Mouse (Mus musculus) embryonic facial prominence, embryonic 12.5 days (tissue): ENCODE measurements at regions not wholly inside any gene's neighbourhood (a gene's known extent, or its start where the extent isn't known, plus 50 kb on each side); places are given as distances from the start of the nearest gene placed in this dataset.

Source experiments
- ATAC-seq: fragments of 200-750 bp; cut with Nextera tagmentation; 2 replicates; pipeline ENCODE4 v1.8.0; 2017; ENCODE audit not compliant: insufficient number of reproducible peaks, insufficient read depth, low FRiP score, low TSS enrichment
- H3K27ac ChIP-seq: fragments of 300-500 bp; sonication (generic); 2 replicates; pipeline ENCODE4 v1.5.1; 2016; ENCODE audit warnings: mild to moderate bottlenecking
- H3K27me3 ChIP-seq: fragments of 300-500 bp; sonication (generic); 2 replicates; pipeline ENCODE4 v1.6.1; 2016; ENCODE audit warnings: mild to moderate bottlenecking, moderate library complexity
- H3K36me3 ChIP-seq: fragments of 300-500 bp; sonication (generic); 2 replicates; pipeline ENCODE4 v1.6.1; 2016; ENCODE audit warnings: mild to moderate bottlenecking
- H3K4me1 ChIP-seq: fragments of 300-500 bp; sonication (generic); 2 replicates; pipeline ENCODE4 v1.6.1; 2016
- H3K4me2 ChIP-seq: fragments of 300-500 bp; sonication (generic); replicated peaks from 2 replicates; pipeline ENCODE4 v1.6.1; 2016; ENCODE audit warnings: mild to moderate bottlenecking, moderate library complexity
- H3K4me3 ChIP-seq: fragments of 300-500 bp; sonication (generic); 2 replicates; pipeline ENCODE4 v1.5.1; 2016; ENCODE audit warnings: mild to moderate bottlenecking
- H3K9ac ChIP-seq: fragments of 300-500 bp; sonication (generic); 2 replicates; pipeline ENCODE4 v1.6.1; 2016; ENCODE audit warnings: mild to moderate bottlenecking, moderate library complexity
- H3K9me3 ChIP-seq: fragments of 300-500 bp; sonication (generic); 2 replicates; pipeline ENCODE4 v1.6.1; 2016; ENCODE audit warnings: mild to moderate bottlenecking, moderate library complexity
- WGBS: fragments of 180-500 bp; shearing (Covaris S2); methylation state at CpG from one replicate; pipeline ENCODE4 v1.1.7; 2016; 5-methylcytosine and 5-hydroxymethylcytosine counted together

GRCm38 (mm10) chr15:51206050-51206449 lies 2678.7 kb upstream of the Gm7489 start:
- H3K4me3 ChIP-seq, result no peak overlapping the region
- no peaks in the 10 kb centered on the region for H3K4me1 ChIP-seq
- no peak overlapping the region for H3K4me2 ChIP-seq
- 62% methylated on average over 3 of the region's 3 CpGs for WGBS
- no peaks in the 10 kb centered on the region for H3K36me3 ChIP-seq
- no peaks in the 10 kb centered on the region for H3K27me3 ChIP-seq
- ATAC-seq, result no peak
- H3K9ac ChIP-seq, result no peak overlapping the region
- H3K27ac ChIP-seq, result no peak overlapping the region
- no peaks in the 10 kb centered on the region for H3K9me3 ChIP-seq

- H3K4me2 ChIP-seq, result no peak overlapping the region
- no peaks in the 10 kb centered on the region for H3K27me3 ChIP-seq
- no peak for ATAC-seq
- no peak overlapping the region for H3K27ac ChIP-seq
- H3K36me3 ChIP-seq, result no peaks in the 10 kb centered on the region
- no peak overlapping the region for H3K4me3 ChIP-seq
- no peaks in the 10 kb centered on the region for H3K4me1 ChIP-seq
- no peaks in the 10 kb centered on the region for H3K9me3 ChIP-seq
- 86% methylated on average over 2 of the region's 2 CpGs for WGBS
- H3K9ac ChIP-seq, result no peak overlapping the region
Observed at GRCm38 (mm10) chr15:51206773-51207172, 2677.9 kb upstream of the Gm7489 start.

GRCm38 (mm10) chr15:51234873-51235272 lies 2649.8 kb upstream of the Gm7489 start:
- no peak for ATAC-seq
- H3K4me2 ChIP-seq, result no peak overlapping the region
- no peak overlapping the region for H3K9ac ChIP-seq
- no peaks in the 10 kb centered on the region for H3K27me3 ChIP-seq
- no peak overlapping the region for H3K4me3 ChIP-seq
- 66% methylated on average over 1 of the region's 1 CpGs for WGBS
- H3K27ac ChIP-seq, result no peak overlapping the region
- no peaks in the 10 kb centered on the region for H3K4me1 ChIP-seq
- no peaks in the 10 kb centered on the region for H3K9me3 ChIP-seq
- no peaks in the 10 kb centered on the region for H3K36me3 ChIP-seq

GRCm38 (mm10) chr15:51244596-51244995 lies 2640.1 kb upstream of the Gm7489 start:
- H3K4me2 ChIP-seq, result no peak overlapping the region
- no peak overlapping the region for H3K27ac ChIP-seq
- no peak for ATAC-seq
- no peaks in the 10 kb centered on the region for H3K4me1 ChIP-seq
- no peak overlapping the region for H3K9ac ChIP-seq
- H3K36me3 ChIP-seq, result no peaks in the 10 kb centered on the region
- no peaks in the 10 kb centered on the region for H3K9me3 ChIP-seq
- H3K4me3 ChIP-seq, result no peak overlapping the region
- H3K27me3 ChIP-seq, result no peaks in the 10 kb centered on the region
- WGBS, result 89% methylated on average over 2 of the region's 2 CpGs

GRCm38 (mm10) chr15:51247259-51247658 lies 2637.4 kb upstream of the Gm7489 start:
- Histone ChIP-seq H3K9me3 (no peaks in the 10 kb centered on the region), H3K4me3 (no peak overlapping the region), H3K27me3 (no peaks in the 10 kb centered on the region), H3K36me3 (no peaks in the 10 kb centered on the region), H3K4me1 (no peaks in the 10 kb centered on the region), H3K9ac (no peak overlapping the region), H3K4me2 (no peak overlapping the region), H3K27ac (no peak overlapping the region)
- ATAC-seq, result no peak
- 71% methylated on average over 5 of the region's 5 CpGs for WGBS

- Histone ChIP-seq H3K27me3 (no peaks in the 10 kb centered on the region), H3K4me2 (no peak overlapping the region), H3K27ac (no peak overlapping the region), H3K9me3 (no peaks in the 10 kb centered on the region), H3K4me1 (no peaks in the 10 kb centered on the region), H3K36me3 (no peaks in the 10 kb centered on the region), H3K9ac (no peak overlapping the region), H3K4me3 (no peak overlapping the region)
- ATAC-seq, result no peak
- 57% methylated on average over 8 of the region's 8 CpGs for WGBS
Observed at GRCm38 (mm10) chr15:51248034-51248788, 2636.5 kb upstream of the Gm7489 start.

DNA sequence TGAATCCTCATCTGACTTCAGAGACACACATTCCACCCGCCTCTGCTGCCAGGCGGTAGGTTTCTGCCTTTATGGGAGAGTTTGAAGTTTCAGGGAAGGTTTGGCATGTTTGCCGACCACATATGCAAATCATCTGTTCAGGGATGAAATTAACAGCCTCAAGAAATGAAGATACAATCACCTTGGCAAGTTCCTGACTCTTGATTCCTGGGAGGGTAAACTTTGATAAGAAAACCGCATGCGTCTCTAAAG lies 2636.0 kb upstream of the Gm7489 start:
- Histone ChIP-seq H3K4me2 (no peak overlapping the region), H3K4me3 (no peak overlapping the region), H3K27ac (no peak overlapping the region), H3K9ac (no peak overlapping the region), H3K36me3 (no peaks in the 10 kb centered on the region), H3K27me3 (no peaks in the 10 kb centered on the region), H3K9me3 (no peaks in the 10 kb centered on the region), H3K4me1 (no peaks in the 10 kb centered on the region)
- ATAC-seq, result no peak
- WGBS, result 91% methylated on average over 5 of the region's 5 CpGs

DNA sequence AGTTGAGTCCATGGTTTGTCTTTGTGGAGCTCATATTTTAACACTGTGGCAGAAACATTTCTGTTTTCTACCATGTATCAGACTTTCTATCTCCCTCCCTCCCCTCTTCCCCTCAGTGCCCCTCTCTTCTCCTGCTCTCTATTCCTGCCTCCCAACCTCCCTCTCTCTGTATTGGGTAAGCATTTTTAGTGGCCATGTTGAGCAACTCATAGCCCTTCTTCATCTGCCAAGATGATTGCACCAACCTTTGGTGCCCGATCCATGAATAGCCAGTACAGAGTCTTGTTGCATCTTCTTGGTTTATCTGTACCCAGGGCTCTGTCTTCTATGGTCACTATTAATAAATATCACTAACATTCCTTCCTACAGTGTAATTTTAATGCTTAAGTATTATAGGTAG lies 2630.6 kb upstream of the Gm7489 start:
- 97% methylated on average over 1 of the region's 1 CpGs for WGBS
- no peaks in the 10 kb centered on the region for H3K27me3 ChIP-seq
- no peaks in the 10 kb centered on the region for H3K4me1 ChIP-seq
- no peak overlapping the region for H3K4me3 ChIP-seq
- no peak for ATAC-seq
- no peaks in the 10 kb centered on the region for H3K9me3 ChIP-seq
- no peaks in the 10 kb centered on the region for H3K36me3 ChIP-seq
- no peak overlapping the region for H3K4me2 ChIP-seq
- H3K27ac ChIP-seq, result no peak overlapping the region
- no peak overlapping the region for H3K9ac ChIP-seq

DNA sequence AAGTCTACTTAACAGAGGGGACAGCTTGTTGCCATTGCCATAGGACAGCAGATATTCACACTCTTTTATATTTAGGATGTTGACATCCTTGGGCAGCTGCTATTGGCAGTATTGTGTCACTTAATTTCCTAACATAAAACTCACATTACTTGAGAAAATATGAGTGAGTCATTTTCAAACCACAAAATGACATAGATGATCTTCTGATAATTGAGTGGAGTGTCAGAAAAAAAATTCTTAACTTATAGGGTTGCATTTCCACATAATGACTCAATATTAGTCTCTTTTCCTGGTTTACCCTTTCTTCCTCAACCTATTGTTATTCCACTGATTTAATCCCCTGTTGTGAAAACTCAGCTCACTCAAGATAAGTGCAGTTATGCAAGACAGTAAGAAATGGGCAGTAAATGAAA lies 2629.5 kb upstream of the Gm7489 start:
- no peaks in the 10 kb centered on the region for H3K4me1 ChIP-seq
- H3K36me3 ChIP-seq, result no peaks in the 10 kb centered on the region
- H3K9me3 ChIP-seq, result no peaks in the 10 kb centered on the region
- no peak overlapping the region for H3K9ac ChIP-seq
- no peak for ATAC-seq
- H3K4me2 ChIP-seq, result no peak overlapping the region
- no peak overlapping the region for H3K27ac ChIP-seq
- no peak overlapping the region for H3K4me3 ChIP-seq
- no peaks in the 10 kb centered on the region for H3K27me3 ChIP-seq

- no peak overlapping the region for H3K4me2 ChIP-seq
- ATAC-seq, result no peak
- no peaks in the 10 kb centered on the region for H3K36me3 ChIP-seq
- 64% methylated on average over 3 of the region's 3 CpGs for WGBS
- H3K9me3 ChIP-seq, result no peaks in the 10 kb centered on the region
- H3K4me3 ChIP-seq, result no peak overlapping the region
- H3K9ac ChIP-seq, result no peak overlapping the region
- no peak overlapping the region for H3K27ac ChIP-seq
- no peaks in the 10 kb centered on the region for H3K27me3 ChIP-seq
- no peaks in the 10 kb centered on the region for H3K4me1 ChIP-seq
Observed at GRCm38 (mm10) chr15:51256681-51257080, 2628.0 kb upstream of the Gm7489 start.

DNA sequence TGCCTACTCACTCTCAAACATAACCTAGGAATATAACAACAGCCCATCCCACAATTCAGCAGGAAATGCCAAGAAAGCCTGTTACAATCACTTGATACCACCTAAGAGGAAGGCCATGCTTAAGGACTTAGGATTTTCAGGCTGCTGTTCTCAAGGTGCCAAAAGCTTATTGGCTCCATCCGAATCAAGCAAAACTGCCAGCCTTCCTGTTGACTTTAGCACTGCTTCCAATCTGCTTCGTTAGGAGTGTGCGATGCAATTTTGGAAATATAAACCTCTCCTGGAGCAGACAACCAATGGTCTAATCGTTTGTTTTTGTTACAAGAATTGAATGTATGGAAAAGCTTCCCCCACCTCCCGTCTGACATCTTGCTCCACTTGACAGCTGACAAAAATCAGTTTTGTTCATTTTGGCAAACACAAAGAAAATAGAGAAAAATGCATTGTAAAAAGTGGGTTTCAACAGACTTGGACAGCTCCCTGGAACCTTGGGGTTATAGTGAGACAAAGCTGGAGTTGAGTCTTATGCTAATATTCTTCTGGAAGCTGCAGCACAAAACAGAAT lies 2620.0 kb upstream of the Gm7489 start:
- Histone ChIP-seq H3K4me3 (no peak overlapping the region), H3K9me3 (no peaks in the 10 kb centered on the region), H3K4me1 (no peaks in the 10 kb centered on the region), H3K27me3 (no peaks in the 10 kb centered on the region), H3K36me3 (no peaks in the 10 kb centered on the region), H3K27ac (no peak overlapping the region), H3K9ac (no peak overlapping the region), H3K4me2 (no peak overlapping the region)
- ATAC-seq, result no peak
- 52% methylated on average over 5 of the region's 5 CpGs for WGBS

DNA sequence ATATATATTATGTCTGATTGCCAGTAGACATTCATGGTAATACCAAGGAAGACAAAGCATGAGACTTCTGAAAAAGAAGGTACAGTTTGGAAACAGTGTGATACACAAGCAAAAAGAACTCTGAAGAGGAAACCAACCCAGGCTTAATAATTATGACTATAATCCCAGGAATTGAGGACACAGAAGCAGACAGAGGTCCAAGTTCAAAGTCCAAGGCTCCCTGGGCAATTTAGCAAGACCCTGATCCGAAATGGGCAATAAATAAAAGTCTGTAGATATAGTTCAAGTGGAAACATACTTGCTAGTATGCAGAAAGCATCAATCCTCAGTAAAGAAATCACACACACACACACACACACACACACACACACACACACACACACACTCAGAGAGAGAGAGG lies 2618.7 kb upstream of the Gm7489 start:
- no peaks in the 10 kb centered on the region for H3K4me1 ChIP-seq
- ATAC-seq, result no peak
- H3K36me3 ChIP-seq, result no peaks in the 10 kb centered on the region
- H3K27me3 ChIP-seq, result no peaks in the 10 kb centered on the region
- no peaks in the 10 kb centered on the region for H3K9me3 ChIP-seq
- 67% methylated on average over 1 of the region's 1 CpGs for WGBS
- no peak overlapping the region for H3K4me2 ChIP-seq
- no peak overlapping the region for H3K4me3 ChIP-seq
- H3K27ac ChIP-seq, result no peak overlapping the region
- H3K9ac ChIP-seq, result no peak overlapping the region
